Mouse (Mus musculus): ENCODE data around the gene Adgrg5. TPM values are rescaled to one million over a fixed set of nuclear protein-coding genes. Genes with fewer than 3 reads are reported as not detected.

The Adgrg5 gene
- polyA plus RNA-seq, 1 experiment from 2014 or later: 0.14 TPM

DNA sequence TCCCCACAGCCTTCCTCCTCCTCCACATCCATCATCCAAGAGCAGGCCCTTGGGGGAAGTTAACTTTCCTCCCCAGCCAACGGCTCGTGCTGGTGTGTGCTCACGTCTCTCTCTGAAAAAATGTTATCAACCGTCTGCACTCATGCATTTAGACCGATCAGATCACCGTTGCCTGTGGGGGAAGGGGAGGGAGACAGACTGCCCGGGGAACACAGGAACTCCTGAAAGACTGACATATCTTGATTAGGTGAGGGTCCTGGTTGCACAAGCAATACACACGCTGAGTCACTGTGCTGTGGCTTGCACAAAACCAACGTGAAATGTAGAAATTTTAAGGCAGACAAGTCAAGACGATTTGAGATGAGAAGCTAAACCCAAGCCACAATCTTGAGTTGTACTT, 41.3 kb downstream of the Adgrg5 start:
- no peak for ATAC-seq (ENCODE audit: low FRiP score)
- Histone ChIP-seq H3K27me3 (ENCODE audit: control insufficient read depth, insufficient read depth, low read length) (no peaks in the 10 kb centered on the region), H3K9me3 (ENCODE audit: control insufficient read depth, low read length) (no peaks in the 10 kb centered on the region), H3K27ac (ENCODE audit: low read depth, low read length) (no peak overlapping the region), H3K9ac (ENCODE audit: low read depth, low read length) (no peak overlapping the region), H3K36me3 (ENCODE audit: control insufficient read depth, insufficient read depth, low read length) (no peaks in the 10 kb centered on the region), H3K4me1 (replicated peaks; ENCODE audit: control insufficient read depth, insufficient read depth, low read length) (no peaks in the 10 kb centered on the region), H3K4me3 (ENCODE audit: low read depth, low read length) (no peak overlapping the region), H3K4me2 (replicated peaks; ENCODE audit: low read depth, low read length) (no peak overlapping the region)
- DNase-seq (ENCODE audit: low spot score): no peak
- WGBS: 54% methylated on average over 10 of the region's 10 CpGs

GRCm38 (mm10) chr8:94966578-94966977, 43.1 kb downstream of the Adgrg5 start:
- Histone ChIP-seq H3K36me3 (ENCODE audit: control insufficient read depth, insufficient read depth, low read length) (no peaks in the 10 kb centered on the region), H3K27me3 (ENCODE audit: control insufficient read depth, insufficient read depth, low read length) (no peaks in the 10 kb centered on the region), H3K27ac (ENCODE audit: low read depth, low read length) (no peak overlapping the region), H3K4me3 (ENCODE audit: low read depth, low read length) (no peak overlapping the region), H3K4me1 (replicated peaks; ENCODE audit: control insufficient read depth, insufficient read depth, low read length) (no peaks in the 10 kb centered on the region), H3K9me3 (ENCODE audit: control insufficient read depth, low read length) (no peaks in the 10 kb centered on the region), H3K9ac (ENCODE audit: low read depth, low read length) (no peak overlapping the region), H3K4me2 (replicated peaks; ENCODE audit: low read depth, low read length) (no peak overlapping the region)
- ATAC-seq (ENCODE audit: low FRiP score): no peak
- 24% methylated on average over 7 of the region's 7 CpGs for WGBS
- peak; percentile 80 for DNase-seq (ENCODE audit: low spot score)

DNA sequence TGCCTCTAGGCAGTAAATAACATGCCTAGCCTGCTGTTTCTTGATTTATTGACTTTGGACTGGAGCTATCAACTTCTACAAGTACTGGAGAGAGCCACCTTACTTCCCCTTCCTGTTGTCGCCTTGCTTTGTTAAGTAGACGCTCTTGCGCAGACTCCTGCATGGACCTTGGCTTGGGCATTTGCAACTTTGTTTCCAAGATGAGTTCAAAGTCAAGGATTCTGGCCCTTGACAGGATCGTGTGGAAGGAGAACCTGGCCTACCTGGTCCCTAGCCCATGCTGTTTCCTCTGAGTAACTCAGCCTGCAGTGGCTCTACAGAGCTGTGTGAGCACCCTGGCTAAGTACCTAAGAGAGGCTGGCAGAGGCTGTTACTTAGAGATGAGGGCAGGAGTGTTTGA, 43.6 kb downstream of the Adgrg5 start:
- no peaks in the 10 kb centered on the region for H3K36me3 ChIP-seq (ENCODE audit: control insufficient read depth, insufficient read depth, low read length)
- H3K9ac ChIP-seq (ENCODE audit: low read depth, low read length): no peak overlapping the region
- DNase-seq (ENCODE audit: low spot score): no peak
- no peak overlapping the region for H3K4me2 ChIP-seq (replicated peaks; ENCODE audit: low read depth, low read length)
- 86% methylated on average over 4 of the region's 4 CpGs for WGBS
- no peaks in the 10 kb centered on the region for H3K4me1 ChIP-seq (replicated peaks; ENCODE audit: control insufficient read depth, insufficient read depth, low read length)
- H3K9me3 ChIP-seq (ENCODE audit: control insufficient read depth, low read length): no peaks in the 10 kb centered on the region
- no peaks in the 10 kb centered on the region for H3K27me3 ChIP-seq (ENCODE audit: control insufficient read depth, insufficient read depth, low read length)
- H3K27ac ChIP-seq (ENCODE audit: low read depth, low read length): no peak overlapping the region
- no peak for ATAC-seq (ENCODE audit: low FRiP score)
- H3K4me3 ChIP-seq (ENCODE audit: low read depth, low read length): no peak overlapping the region

DNA sequence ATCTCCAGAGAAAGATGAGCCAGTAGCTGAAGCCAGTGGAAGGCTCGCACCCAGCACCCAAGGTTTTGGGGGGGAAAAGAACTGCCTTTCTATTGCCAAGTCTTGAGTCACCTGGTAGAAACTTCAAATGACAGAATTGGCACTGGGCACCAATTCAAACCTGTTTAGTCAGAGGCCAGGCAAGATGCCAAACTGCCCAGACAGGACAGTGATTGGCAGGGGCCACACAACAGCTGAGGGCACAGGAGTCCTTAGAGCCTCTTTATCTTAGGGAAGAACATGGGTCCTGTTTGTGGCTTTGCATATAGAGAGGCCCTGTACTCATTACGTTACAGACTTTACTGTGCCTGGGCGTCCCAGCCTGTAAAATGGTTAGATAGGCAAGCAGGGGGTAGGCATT, 44.1 kb downstream of the Adgrg5 start:
- DNase-seq (ENCODE audit: low spot score): no peak
- H3K36me3 ChIP-seq (ENCODE audit: control insufficient read depth, insufficient read depth, low read length): no peaks in the 10 kb centered on the region
- H3K4me1 ChIP-seq (replicated peaks; ENCODE audit: control insufficient read depth, insufficient read depth, low read length): no peaks in the 10 kb centered on the region
- no peaks in the 10 kb centered on the region for H3K27me3 ChIP-seq (ENCODE audit: control insufficient read depth, insufficient read depth, low read length)
- no peak overlapping the region for H3K9ac ChIP-seq (ENCODE audit: low read depth, low read length)
- no peak overlapping the region for H3K4me3 ChIP-seq (ENCODE audit: low read depth, low read length)
- no peak for ATAC-seq (ENCODE audit: low FRiP score)
- no peaks in the 10 kb centered on the region for H3K9me3 ChIP-seq (ENCODE audit: control insufficient read depth, low read length)
- WGBS: 89% methylated on average over 3 of the region's 3 CpGs
- no peak overlapping the region for H3K4me2 ChIP-seq (replicated peaks; ENCODE audit: low read depth, low read length)
- H3K27ac ChIP-seq (ENCODE audit: low read depth, low read length): no peak overlapping the region

DNA sequence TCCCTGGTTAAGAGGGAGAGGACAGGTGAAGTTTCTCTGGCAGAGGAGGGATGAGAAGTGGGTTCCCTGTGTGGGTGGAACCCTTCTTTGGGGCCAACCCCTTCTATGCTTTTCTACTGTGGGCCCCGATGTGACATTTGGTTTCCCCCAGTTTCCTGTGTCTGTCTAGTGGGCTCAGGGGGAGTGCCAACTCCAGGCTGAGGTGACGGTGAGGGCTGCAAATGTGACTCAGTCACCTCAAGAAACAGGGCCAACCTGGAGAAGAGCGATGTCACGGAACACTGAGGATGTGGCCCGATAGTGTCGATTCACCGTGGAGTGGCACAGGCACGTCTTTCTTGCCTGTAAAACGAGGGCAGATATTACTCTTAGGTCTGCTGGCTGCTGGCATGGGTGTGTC, 49.8 kb downstream of the Adgrg5 start:
- no peak overlapping the region for H3K4me3 ChIP-seq (ENCODE audit: low read depth, low read length)
- H3K9ac ChIP-seq (ENCODE audit: low read depth, low read length): no peak overlapping the region
- H3K4me2 ChIP-seq (replicated peaks; ENCODE audit: low read depth, low read length): no peak overlapping the region
- no peaks in the 10 kb centered on the region for H3K9me3 ChIP-seq (ENCODE audit: control insufficient read depth, low read length)
- 90% methylated on average over 9 of the region's 9 CpGs for WGBS
- peaks cover 4% of the 10 kb centered on the region; the same call in 1 of the 2 replicates for H3K4me1 ChIP-seq (replicated peaks; ENCODE audit: control insufficient read depth, insufficient read depth, low read length)
- ATAC-seq (ENCODE audit: low FRiP score) (no peak), DNase-seq (ENCODE audit: low spot score) (no peak)
- H3K36me3 ChIP-seq (ENCODE audit: control insufficient read depth, insufficient read depth, low read length): no peaks in the 10 kb centered on the region
- no peak overlapping the region for H3K27ac ChIP-seq (ENCODE audit: low read depth, low read length)
- H3K27me3 ChIP-seq (ENCODE audit: control insufficient read depth, insufficient read depth, low read length): no peaks in the 10 kb centered on the region

- H3K27me3 ChIP-seq (ENCODE audit: control insufficient read depth, insufficient read depth, low read length): no peaks in the 10 kb centered on the region
Measured at GRCm38 (mm10) chr8:94973786-94974185, 50.3 kb downstream of the Adgrg5 start.

GRCm38 (mm10) chr8:94974467-94975165, 51.1 kb downstream of the Adgrg5 start, which contains the start of gene Adgrg1:
Gene Adgrg1 (plus strand): TSS chr8:94974751.
- no peak for ATAC-seq (ENCODE audit: low FRiP score)
- Histone ChIP-seq H3K4me2 (replicated peaks; ENCODE audit: low read depth, low read length) (no peak within 1 kb of the TSS), H3K4me3 (ENCODE audit: low read depth, low read length) (no peak within 1 kb of the TSS), H3K27ac (ENCODE audit: low read depth, low read length) (no peak within 1 kb of the TSS), H3K27me3 (ENCODE audit: control insufficient read depth, insufficient read depth, low read length) (no peaks in the 10 kb centered on the region), H3K9ac (ENCODE audit: low read depth, low read length) (no peak within 1 kb of the TSS), H3K36me3 (ENCODE audit: control insufficient read depth, insufficient read depth, low read length) (no peaks in the 10 kb centered on the region), H3K9me3 (ENCODE audit: control insufficient read depth, low read length) (no peaks in the 10 kb centered on the region), H3K4me1 (replicated peaks; ENCODE audit: control insufficient read depth, insufficient read depth, low read length) (peaks cover 4% of the 10 kb centered on the region; the same call in 1 of the 2 replicates)
- WGBS: 52% methylated on average over 7 of the region's 7 CpGs
- DNase-seq (ENCODE audit: low spot score): no peak

More at GRCm38 (mm10) chr8:94973786-94974185, 50.3 kb downstream of the Adgrg5 start:
- Histone ChIP-seq H3K9me3 (ENCODE audit: control insufficient read depth, low read length) (no peaks in the 10 kb centered on the region), H3K4me1 (replicated peaks; ENCODE audit: control insufficient read depth, insufficient read depth, low read length) (peaks cover 4% of the 10 kb centered on the region; the same call in 1 of the 2 replicates), H3K27ac (ENCODE audit: low read depth, low read length) (no peak overlapping the region), H3K9ac (ENCODE audit: low read depth, low read length) (no peak overlapping the region), H3K4me2 (replicated peaks; ENCODE audit: low read depth, low read length) (no peak overlapping the region), H3K36me3 (ENCODE audit: control insufficient read depth, insufficient read depth, low read length) (no peaks in the 10 kb centered on the region), H3K4me3 (ENCODE audit: low read depth, low read length) (no peak overlapping the region)
- 86% methylated on average over 9 of the region's 9 CpGs for WGBS
- ATAC-seq (ENCODE audit: low FRiP score): no peak
- DNase-seq (ENCODE audit: low spot score): no peak

GRCm38 (mm10) chr8:94976651-94977417, 53.3 kb downstream of the Adgrg5 start:
- WGBS: 23% methylated on average over 17 of the region's 17 CpGs
- no peak overlapping the region; the same call in 1 of the 2 replicates for H3K4me2 ChIP-seq (replicated peaks; ENCODE audit: low read depth, low read length)
- H3K4me1 ChIP-seq (replicated peaks; ENCODE audit: control insufficient read depth, insufficient read depth, low read length): peaks cover 4% of the 10 kb centered on the region; the same call in 1 of the 2 replicates
- no peaks in the 10 kb centered on the region for H3K27me3 ChIP-seq (ENCODE audit: control insufficient read depth, insufficient read depth, low read length)
- no peak for ATAC-seq (ENCODE audit: low FRiP score)
- H3K9ac ChIP-seq (ENCODE audit: low read depth, low read length): no peak overlapping the region
- DNase-seq (ENCODE audit: low spot score): no peak
- no peaks in the 10 kb centered on the region for H3K9me3 ChIP-seq (ENCODE audit: control insufficient read depth, low read length)
- no peak overlapping the region for H3K27ac ChIP-seq (ENCODE audit: low read depth, low read length)
- H3K4me3 ChIP-seq (ENCODE audit: low read depth, low read length): no peak overlapping the region
- no peaks in the 10 kb centered on the region for H3K36me3 ChIP-seq (ENCODE audit: control insufficient read depth, insufficient read depth, low read length)
